Mouse (Mus musculus): Measurements from ENCODE around the gene Gm13695. TPM values are rescaled to one million over a fixed set of nuclear protein-coding genes. Genes with fewer than 3 reads are reported as not detected.
"Not testable (repeated sequence)": the region's sequence is repeated elsewhere in the genome, so short reads cannot be mapped to it uniquely, and the experiment has no call there.

The Gm13695 gene
- polyA plus RNA-seq (2015; fragmentation: Nextera tagmentation; extraction: Ambion mirVana): not detected in 2 replicates

GRCm38 (mm10) chr2:83967013-83967412, at the start of gene Gm13695:
TSS of gene Gm13695 (plus strand) at chr2:83967313.
- not testable (repeated sequence) for DNase-seq (ENCODE audit: low spot score)

DNA sequence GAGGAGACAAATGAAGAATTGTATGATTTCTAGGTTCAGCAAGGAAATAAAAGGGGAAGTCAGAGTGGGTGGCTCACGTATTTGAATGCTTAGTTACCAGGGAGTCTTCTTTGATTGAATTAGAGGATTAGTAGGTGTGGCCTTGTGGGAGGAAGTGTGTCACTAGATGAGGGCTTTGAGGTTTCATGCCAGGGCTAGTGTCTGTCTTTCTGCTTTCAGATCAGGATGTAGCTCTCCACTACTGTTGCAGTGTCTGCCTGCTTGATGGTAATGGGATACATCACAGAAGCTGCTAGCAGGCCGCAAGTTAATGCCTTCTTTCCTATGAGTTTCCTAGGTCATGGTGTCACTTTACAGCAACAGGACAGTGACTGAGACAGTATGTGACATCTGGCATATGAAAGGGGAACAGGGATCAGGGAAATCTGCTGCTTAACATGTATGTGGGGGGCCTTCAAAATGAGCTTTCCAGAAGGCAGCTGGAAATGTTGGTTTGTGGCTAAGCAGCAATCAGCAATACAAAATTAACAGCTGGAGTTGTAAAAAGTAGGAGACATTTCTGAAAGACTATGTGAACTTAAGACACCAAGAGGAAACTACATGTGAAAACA, 37.5 kb upstream of the Gm13695 start:
- DNase-seq (ENCODE audit: low spot score): peak; percentile 15

DNA sequence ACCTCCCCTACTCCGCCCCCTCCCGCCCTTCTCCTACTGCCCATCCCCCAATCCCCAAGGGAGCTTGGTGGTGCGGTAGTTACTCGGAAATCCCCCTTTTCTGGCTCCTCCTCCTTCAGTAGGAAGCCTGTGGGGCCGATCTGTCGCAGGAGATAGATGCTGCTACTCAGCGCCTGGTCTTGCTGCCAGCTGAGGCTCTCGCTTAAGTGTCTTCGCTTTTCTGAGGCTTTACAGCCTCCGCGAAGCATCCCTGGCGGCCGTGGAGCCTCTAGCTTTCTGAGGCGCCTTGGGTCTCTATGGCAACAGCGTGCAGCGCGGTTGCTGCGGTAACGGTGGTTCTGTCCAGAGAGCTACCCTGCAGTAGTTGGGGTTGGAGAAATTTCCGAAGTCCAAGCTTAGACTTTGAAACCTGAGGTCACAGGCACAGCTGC, 26.2 kb upstream of the Gm13695 start, which contains the start of gene Zswim2:
Gene Zswim2 (minus strand): TSS at position 298 of the 431 bp plus-strand sequence.
- DNase-seq (ENCODE audit: low spot score): peak; percentile 11

DNA sequence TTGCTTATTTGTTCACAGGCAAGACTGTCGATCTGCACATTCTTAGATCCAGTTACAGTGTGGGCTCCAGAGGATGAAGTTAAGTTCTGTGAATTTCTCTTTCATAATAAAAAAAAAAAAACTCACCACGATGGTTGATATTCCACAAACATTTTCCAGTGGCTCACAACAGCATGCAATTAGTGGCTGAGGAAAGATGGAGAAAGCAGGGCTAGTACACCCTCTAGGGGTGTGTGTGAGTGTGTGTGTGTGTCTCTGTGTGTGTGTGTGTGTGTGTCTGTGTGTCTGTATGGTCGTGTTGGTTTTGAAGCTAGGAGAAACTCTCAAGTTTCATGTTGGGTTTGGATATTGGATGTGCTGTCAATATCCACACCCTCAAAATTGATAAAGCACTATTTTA, 25.7 kb upstream of the Gm13695 start:
- no peak for DNase-seq (ENCODE audit: low spot score)

- no peak for DNase-seq (ENCODE audit: low spot score)
Measured at GRCm38 (mm10) chr2:83941792-83942191, 25.3 kb upstream of the Gm13695 start.

DNA sequence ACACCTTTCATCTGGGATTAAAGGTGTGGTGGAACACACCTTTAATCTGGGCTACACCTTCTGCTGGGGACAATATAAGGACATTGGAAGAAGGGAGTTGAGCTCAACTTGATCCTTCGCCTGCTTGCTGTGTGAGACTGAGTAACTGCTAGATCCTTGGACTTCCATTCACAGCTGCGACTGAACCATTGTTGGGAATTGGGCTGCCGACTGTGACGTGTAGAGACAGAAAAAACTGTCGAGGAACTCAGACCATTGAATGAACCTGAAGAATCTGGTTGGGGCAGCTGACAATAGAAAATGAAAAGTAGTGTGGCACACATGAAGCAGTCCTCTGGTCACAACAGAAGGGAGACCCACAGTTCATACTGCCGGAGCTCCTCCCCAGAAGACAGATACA, 11.7 kb upstream of the Gm13695 start, which contains the start of gene Gm13698:
Gene Gm13698 (plus strand): TSS at position 301 of the 400 bp plus-strand sequence.
- DNase-seq (ENCODE audit: low spot score): not testable (repeated sequence)

- DNase-seq (ENCODE audit: low spot score): not testable (repeated sequence)
Measured at GRCm38 (mm10) chr2:83961203-83961602, 5.9 kb upstream of the Gm13695 start, which contains the start of gene Gm13693. TSS of gene Gm13693 (plus strand) at chr2:83961503.

GRCm38 (mm10) chr2:83972823-83973222, 5.7 kb downstream of the Gm13695 start, which contains the start of gene Gm13696:
TSS of gene Gm13696 (plus strand) at chr2:83973123.
- not testable (repeated sequence) for DNase-seq (ENCODE audit: low spot score)

DNA sequence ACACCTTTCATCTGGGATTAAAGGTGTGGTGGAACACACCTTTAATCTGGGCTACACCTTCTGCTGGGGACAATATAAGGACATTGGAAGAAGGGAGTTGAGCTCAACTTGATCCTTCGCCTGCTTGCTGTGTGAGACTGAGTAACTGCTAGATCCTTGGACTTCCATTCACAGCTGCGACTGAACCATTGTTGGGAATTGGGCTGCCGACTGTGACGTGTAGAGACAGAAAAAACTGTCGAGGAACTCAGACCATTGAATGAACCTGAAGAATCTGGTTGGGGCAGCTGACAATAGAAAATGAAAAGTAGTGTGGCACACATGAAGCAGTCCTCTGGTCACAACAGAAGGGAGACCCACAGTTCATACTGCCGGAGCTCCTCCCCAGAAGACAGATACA, 11.5 kb downstream of the Gm13695 start, which contains the start of gene Gm13694:
Gene Gm13694 (plus strand): TSS at position 301 of the 400 bp plus-strand sequence.
- not testable (repeated sequence) for DNase-seq (ENCODE audit: low spot score)

GRCm38 (mm10) chr2:83984443-83984842, 17.3 kb downstream of the Gm13695 start, which contains the start of gene Gm13697:
TSS of gene Gm13697 (plus strand) at chr2:83984743.
- DNase-seq (ENCODE audit: low spot score): not testable (repeated sequence)

DNA sequence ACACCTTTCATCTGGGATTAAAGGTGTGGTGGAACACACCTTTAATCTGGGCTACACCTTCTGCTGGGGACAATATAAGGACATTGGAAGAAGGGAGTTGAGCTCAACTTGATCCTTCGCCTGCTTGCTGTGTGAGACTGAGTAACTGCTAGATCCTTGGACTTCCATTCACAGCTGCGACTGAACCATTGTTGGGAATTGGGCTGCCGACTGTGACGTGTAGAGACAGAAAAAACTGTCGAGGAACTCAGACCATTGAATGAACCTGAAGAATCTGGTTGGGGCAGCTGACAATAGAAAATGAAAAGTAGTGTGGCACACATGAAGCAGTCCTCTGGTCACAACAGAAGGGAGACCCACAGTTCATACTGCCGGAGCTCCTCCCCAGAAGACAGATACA, 23.1 kb downstream of the Gm13695 start, which contains the start of gene Gm13691:
Gene Gm13691 (plus strand): TSS at position 301 of the 400 bp plus-strand sequence.
- DNase-seq (ENCODE audit: low spot score): not testable (repeated sequence)

DNA sequence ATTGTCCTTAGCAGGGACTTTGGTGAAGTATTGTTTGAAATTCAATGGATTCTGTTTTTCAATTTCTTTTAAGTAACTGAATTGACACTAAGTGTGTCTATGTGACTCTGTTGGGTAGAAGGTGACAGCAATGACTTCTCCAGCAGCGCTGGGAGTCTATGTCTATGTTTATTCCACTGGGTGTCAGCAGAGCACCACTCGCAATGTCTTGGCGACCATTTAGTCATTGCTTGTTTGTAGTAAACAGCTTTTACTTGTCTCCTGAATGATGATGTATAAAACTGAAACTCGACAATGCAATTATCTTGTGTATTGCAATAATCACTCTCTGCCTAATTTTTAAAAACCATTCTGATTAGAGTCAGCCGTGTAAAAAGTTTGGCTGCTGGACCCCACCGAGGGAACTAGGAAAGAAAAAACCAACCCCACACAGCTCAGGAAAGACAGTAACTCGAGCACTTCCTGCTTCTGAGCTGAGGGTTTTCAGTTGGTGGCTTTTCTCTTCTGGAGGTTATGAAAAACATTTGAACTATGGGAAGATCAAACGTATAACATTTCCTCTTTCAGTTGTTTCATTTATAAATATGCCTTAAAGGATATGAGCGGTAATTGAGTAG, 26.6 kb downstream of the Gm13695 start:
- DNase-seq (ENCODE audit: low spot score): peak; percentile 85

DNA sequence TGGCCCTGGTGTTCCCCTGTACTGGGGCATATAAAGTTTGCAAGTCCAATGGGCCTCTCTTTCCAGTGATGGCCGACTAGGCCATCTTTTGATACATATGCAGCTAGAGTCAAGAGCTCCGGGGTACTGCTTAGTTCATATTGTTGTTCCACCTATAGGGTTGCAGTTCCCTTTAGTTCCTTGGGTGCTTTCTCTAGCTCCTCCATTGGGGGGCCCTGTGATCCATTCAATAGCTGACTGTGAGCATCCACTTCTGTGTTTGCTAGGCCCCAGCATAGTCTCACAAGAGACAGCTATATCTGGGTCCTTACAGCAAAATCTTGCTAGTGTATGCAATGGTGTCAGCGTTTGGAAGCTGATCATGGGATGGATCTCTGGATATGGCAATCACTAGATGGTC, 27.4 kb downstream of the Gm13695 start:
- DNase-seq (ENCODE audit: low spot score): not testable (repeated sequence)

- DNase-seq (ENCODE audit: low spot score): no peak
Measured at GRCm38 (mm10) chr2:84008913-84009312, 41.8 kb downstream of the Gm13695 start.

DNA sequence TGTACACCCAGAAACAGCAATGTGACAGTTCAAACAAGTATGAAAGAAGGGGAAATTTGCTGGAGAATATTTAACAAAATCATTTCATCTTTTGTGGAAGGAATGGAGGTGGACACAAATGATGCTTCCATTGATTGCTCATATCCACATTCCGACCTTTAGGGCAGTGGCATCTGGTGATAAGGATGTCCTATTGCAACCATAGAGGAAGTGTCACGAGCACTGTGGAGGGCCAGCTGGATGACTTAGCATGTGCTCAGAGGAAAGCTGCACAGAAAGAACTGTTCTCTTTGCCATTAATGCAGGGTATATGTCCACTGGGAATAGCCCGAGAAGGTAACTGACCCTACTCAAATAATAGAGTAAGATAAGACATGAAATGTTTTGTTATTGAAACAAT, 42.7 kb downstream of the Gm13695 start:
- no peak for DNase-seq (ENCODE audit: low spot score)

DNA sequence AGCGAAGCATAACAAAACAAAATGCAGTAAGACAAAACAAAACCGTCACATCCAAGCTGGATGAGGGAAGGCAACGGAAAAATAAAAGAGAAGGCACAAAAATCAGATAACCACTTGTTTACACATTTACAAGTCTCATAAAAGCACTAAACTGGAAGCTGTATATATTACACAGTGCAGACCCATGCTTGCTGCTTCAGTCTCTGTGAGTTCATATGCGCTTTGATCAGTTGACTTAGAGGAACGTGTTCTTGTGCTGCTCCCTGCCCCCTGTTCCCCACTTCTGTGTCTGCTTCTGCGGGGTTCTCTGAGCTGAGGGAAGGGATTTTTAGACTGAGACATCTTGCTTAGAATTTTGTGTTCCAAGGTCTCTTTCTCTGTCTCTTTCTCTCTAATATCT, 47.5 kb downstream of the Gm13695 start:
- DNase-seq (ENCODE audit: low spot score): no peak

DNA sequence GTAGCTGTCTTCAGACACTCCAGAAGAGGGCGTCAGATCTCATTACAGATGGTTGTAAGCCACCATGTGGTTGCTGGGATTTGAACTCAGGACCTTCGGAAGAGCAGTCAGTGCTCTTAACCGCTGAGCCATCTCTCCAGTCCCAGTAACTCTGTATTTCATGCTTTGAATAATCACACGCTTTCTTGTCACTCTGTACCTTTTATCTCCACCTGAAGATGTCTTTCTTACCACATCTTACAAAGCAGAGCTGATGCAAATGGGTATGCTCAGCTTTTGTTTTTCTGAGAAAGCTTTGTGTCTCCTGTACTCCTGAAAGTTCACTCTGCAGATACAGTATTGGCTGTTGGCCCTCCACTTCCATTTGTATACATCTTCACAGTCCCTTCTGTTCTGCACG, 49.2 kb downstream of the Gm13695 start:
- DNase-seq (ENCODE audit: low spot score): peak; percentile 51

- DNase-seq (ENCODE audit: low spot score): no peak
Measured at GRCm38 (mm10) chr2:84018330-84018729, 51.2 kb downstream of the Gm13695 start.
